Mouse (Mus musculus) ES-E14 (cell line): ENCODE measurements around the gene Ifitm5.

Source experiments
- CHD2 ChIP-seq: IDR thresholded peaks from 2 replicates; pipeline ENCODE4 v1.6.1; 2014; ENCODE audit warnings: mild to moderate bottlenecking, low read depth, low read length, inconsistent platforms
- HCFC1 ChIP-seq: IDR thresholded peaks from 2 replicates; pipeline ENCODE4 v1.6.1; 2012; ENCODE audit warnings: low read length, inconsistent platforms, borderline replicate concordance; ENCODE audit not compliant: insufficient read depth
- MAFK ChIP-seq: IDR thresholded peaks from 2 replicates; pipeline ENCODE4 v1.6.1; 2014; ENCODE audit warnings: mild to moderate bottlenecking, low read depth, low read length, inconsistent platforms; ENCODE audit not compliant: insufficient read depth
- ZC3H11A ChIP-seq: IDR thresholded peaks from 2 replicates; pipeline ENCODE4 v1.6.1; 2012; ENCODE audit warnings: low read depth, mild to moderate bottlenecking, inconsistent platforms, low read length, borderline replicate concordance
- ZNF384 ChIP-seq: IDR thresholded peaks from 2 replicates; pipeline ENCODE4 v1.6.1; 2012; ENCODE audit warnings: low read depth, low read length, inconsistent platforms

- TF ChIP-seq ZNF384, result no peak
- no peak for TF ChIP-seq HCFC1
- no peak for TF ChIP-seq MAFK
- no peak for TF ChIP-seq CHD2
- TF ChIP-seq ZC3H11A, result no peak
Observed at GRCm38 (mm10) chr7:140955758-140956555, 5.9 kb upstream of the Ifitm5 start, which contains the start of the genes Gm45717 and Ifitm2.
